Mouse (Mus musculus): ENCODE measurements around the gene Gata1.

DNA sequence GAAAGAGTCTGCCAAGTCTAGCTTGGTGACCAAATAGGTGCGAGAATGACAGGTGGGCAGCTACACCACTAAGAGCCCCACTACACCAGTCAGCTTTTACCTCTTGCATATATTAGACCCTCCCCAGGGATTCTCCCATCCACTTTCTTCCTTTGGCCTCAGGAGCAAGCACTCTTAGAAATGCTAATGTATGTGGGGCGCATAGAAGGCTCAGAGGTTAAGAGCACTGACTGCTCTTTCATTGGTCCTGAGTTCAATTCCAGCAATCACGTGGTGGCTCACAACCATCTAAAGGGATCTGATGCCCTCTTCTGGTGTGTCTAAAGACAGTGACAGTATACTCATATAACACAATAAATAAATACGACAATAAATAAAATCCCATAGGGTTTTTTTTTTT lies 25.1 kb upstream of the Gata1 start:
- TF ChIP-seq ZC3H11A (IDR thresholded peaks at IDR 0.05; ENCODE audit: borderline replicate concordance, low read depth, low read length) (no peak), ZNF384 (IDR thresholded peaks at IDR 0.05; ENCODE audit: low read depth, low read length) (no peak), HCFC1 (IDR thresholded peaks at IDR 0.05; ENCODE audit: borderline replicate concordance, insufficient read depth, low read length) (no peak)
